Mouse (Mus musculus) hindbrain, postnatal 0 days (tissue): ENCODE measurements around the gene Syngr1. TPM values are rescaled to one million over a fixed set of nuclear protein-coding genes. Genes with fewer than 3 reads are reported as not detected.

Experiments
- ATAC-seq: fragments of 200-750 bp; cut with Nextera tagmentation; 2 replicates; pipeline ENCODE4 v1.8.0; 2017; ENCODE audit warnings: mild to moderate bottlenecking, moderate TSS enrichment, moderate library complexity
- DNase-seq: peaks from one replicate; pipeline ENCODE4 v3.0.0-alpha.2; 2015; ENCODE audit warnings: low spot score
- H3K27ac ChIP-seq: fragments of 300-500 bp; sonication (generic); 2 replicates; pipeline ENCODE4 v1.5.1; 2014; ENCODE audit warnings: mild to moderate bottlenecking
- H3K27me3 ChIP-seq: fragments of 300-500 bp; sonication (generic); 2 replicates; pipeline ENCODE4 v1.6.1; 2014; ENCODE audit warnings: low read length, mixed read lengths; ENCODE audit not compliant: insufficient read depth
- H3K36me3 ChIP-seq: fragments of 300-500 bp; sonication (generic); 2 replicates; pipeline ENCODE4 v1.6.1; 2014; ENCODE audit warnings: low read length, mixed read lengths; ENCODE audit not compliant: insufficient read depth
- H3K4me1 ChIP-seq: fragments of 300-500 bp; sonication (generic); 2 replicates; pipeline ENCODE4 v1.6.1; 2014; ENCODE audit warnings: antibody characterized with exemption, low read length, mixed read lengths; ENCODE audit not compliant: insufficient read depth
- H3K4me2 ChIP-seq: fragments of 300-500 bp; sonication (generic); 2 replicates; pipeline ENCODE4 v1.6.1; 2014; ENCODE audit warnings: low read depth, mild to moderate bottlenecking, low read length, moderate library complexity, mixed read lengths
- H3K4me3 ChIP-seq: fragments of 300-500 bp; sonication (generic); 2 replicates; pipeline ENCODE4 v1.5.1; 2014; ENCODE audit warnings: low read length
- H3K9ac ChIP-seq: fragments of 300-500 bp; sonication (generic); replicated peaks from 2 replicates; pipeline ENCODE4 v1.6.1; 2014; ENCODE audit warnings: mild to moderate bottlenecking, low read length, moderate library complexity, mixed read lengths
- H3K9me3 ChIP-seq: fragments of 300-500 bp; sonication (generic); 2 replicates; pipeline ENCODE4 v1.6.1; 2016; ENCODE audit warnings: low read length, mixed read lengths
- CTCF ChIP-seq: IDR thresholded peaks from 2 replicates; pipeline ENCODE4 v1.5.1; 2016; ENCODE audit warnings: antibody characterized with exemption, control low read depth, low read depth
- WGBS: fragments of 180-500 bp; shearing (Covaris S2); extraction: QIAGEN DNeasy Blood & Tissue Kit; methylation state at CpG from one replicate; pipeline ENCODE4 v1.1.7; 2014; 5-methylcytosine and 5-hydroxymethylcytosine counted together
- polyA plus RNA-seq: library from polyadenylated mRNA; unstranded; fragments of >200 nt; fragmentation: Nextera tagmentation; extraction: Ambion mirVana; gene quantifications from 2 replicates; pipeline ENCODE4 v1.2.1, GENCODE M21; 2015
- total RNA-seq: library from RNA; depleted of rRNA; stranded (reverse); fragments of >200 nt; gene quantifications from 2 replicates; pipeline ENCODE4 v1.2.3, GENCODE M21; 2014

The Syngr1 gene
- total and polyA plus RNA-seq, 2 experiments from 2014 or later = 78.6 to 155 TPM

GRCm38 (mm10) chr15:80080711-80081615 is 10.2 kb upstream of the Syngr1 start:
- Histone ChIP-seq H3K27ac (no peak overlapping the region), H3K4me1 (peaks cover 11% of the 10 kb centered on the region), H3K27me3 (no peaks in the 10 kb centered on the region), H3K9ac (peak overlapping the region; percentile 80; the same call in 1 of the 2 replicates), H3K9me3 (no peaks in the 10 kb centered on the region), H3K36me3 (peaks cover 41% of the 10 kb centered on the region), H3K4me3 (no peak overlapping the region), H3K4me2 (peak overlapping the region; percentile 80)
- WGBS = 66% methylated on average over 9 of the region's 9 CpGs
- ATAC-seq (no peak), DNase-seq (peak; percentile 87)
- peak; percentile 81 for TF ChIP-seq CTCF

DNA sequence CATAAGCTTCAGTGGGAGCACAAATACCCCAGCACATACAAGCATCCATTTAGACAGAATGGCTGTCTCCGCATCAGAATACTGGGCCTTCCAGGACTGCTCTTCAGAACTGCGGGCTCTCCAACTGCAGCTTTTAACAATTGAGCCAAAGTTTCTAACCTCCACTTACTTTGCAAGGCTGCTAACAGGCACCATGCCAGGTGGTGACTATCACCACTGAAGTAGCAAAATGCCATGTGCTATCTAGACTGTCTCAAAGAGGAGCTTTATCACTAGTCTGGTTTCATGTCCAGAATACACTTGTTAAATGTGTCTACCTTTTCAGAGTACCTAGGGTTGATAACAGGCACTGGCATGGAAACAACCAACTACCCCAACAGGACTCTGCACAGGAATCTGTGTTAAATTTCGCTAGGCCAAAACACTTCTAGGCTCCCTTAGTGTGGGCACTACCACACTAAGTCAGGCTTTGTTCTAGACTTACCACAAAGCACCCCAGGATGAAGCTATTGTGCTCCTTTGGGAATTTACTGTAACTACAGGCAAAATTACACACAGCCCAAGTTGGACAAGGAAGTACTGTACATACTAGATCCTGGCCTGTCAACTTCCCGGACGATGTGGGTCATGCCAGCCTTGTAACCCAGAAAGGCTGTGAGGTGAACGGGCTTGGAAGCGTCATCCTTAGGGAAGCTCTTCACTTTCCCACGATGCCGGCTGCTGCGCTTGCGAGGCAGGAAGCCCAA is 9.2 kb upstream of the Syngr1 start:
- no peak for TF ChIP-seq CTCF
- Histone ChIP-seq H3K4me2 (peak overlapping the region; percentile 80), H3K4me3 (peak overlapping the region; percentile 79), H3K36me3 (peaks cover 38% of the 10 kb centered on the region), H3K27me3 (no peaks in the 10 kb centered on the region), H3K4me1 (peaks cover 11% of the 10 kb centered on the region), H3K9ac (peak overlapping the region; percentile 80), H3K9me3 (no peaks in the 10 kb centered on the region), H3K27ac (no peak overlapping the region)
- DNase-seq = no peak
- 8% methylated on average over 11 of the region's 11 CpGs for WGBS
- no peak for ATAC-seq

GRCm38 (mm10) chr15:80082661-80083275 is 8.4 kb upstream of the Syngr1 start:
- no peak for TF ChIP-seq CTCF
- no peaks in the 10 kb centered on the region for H3K27me3 ChIP-seq
- peak overlapping the region; percentile 80 for H3K4me2 ChIP-seq
- H3K4me3 ChIP-seq = peak overlapping the region; percentile 79
- H3K27ac ChIP-seq = peak overlapping the region; percentile 98
- H3K9ac ChIP-seq = peak overlapping the region; percentile 80
- WGBS = 1% methylated on average over 21 of the region's 21 CpGs
- H3K4me1 ChIP-seq = peaks cover 11% of the 10 kb centered on the region
- peak; percentile 50 for ATAC-seq
- peaks cover 34% of the 10 kb centered on the region for H3K36me3 ChIP-seq
- peak; percentile 47 for DNase-seq
- H3K9me3 ChIP-seq = no peaks in the 10 kb centered on the region

GRCm38 (mm10) chr15:80083276-80083731 is 7.8 kb upstream of the Syngr1 start:
- DNase-seq = peak; percentile 100
- peak; percentile 56 for TF ChIP-seq CTCF
- Histone ChIP-seq H3K9me3 (no peaks in the 10 kb centered on the region), H3K36me3 (peaks cover 29% of the 10 kb centered on the region), H3K4me3 (peak overlapping the region; percentile 79), H3K27me3 (no peaks in the 10 kb centered on the region), H3K4me1 (peaks cover 11% of the 10 kb centered on the region), H3K27ac (peak overlapping the region; percentile 98), H3K9ac (peak overlapping the region; percentile 80), H3K4me2 (peak overlapping the region; percentile 80)
- WGBS = under 1% methylated on average over 30 of the region's 30 CpGs
- ATAC-seq = peak; percentile 96

DNA sequence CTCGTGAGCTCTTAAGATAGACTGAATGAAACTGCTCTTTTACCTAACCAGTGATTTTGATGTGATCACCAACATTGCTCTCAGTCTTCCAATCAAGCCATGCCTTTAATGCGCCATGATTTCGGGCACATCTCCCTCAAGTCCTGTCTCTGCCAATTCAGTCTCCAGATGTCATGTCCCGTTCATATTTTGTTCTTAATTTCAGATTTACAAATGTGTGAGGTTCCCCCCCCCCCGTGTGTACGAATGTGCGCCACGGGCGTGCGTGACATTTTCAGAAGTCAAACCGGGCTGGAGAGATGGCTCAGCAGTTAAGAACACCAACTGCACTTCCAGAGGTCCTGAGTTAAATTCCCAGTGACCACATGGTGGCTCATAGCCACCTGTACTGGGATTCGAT is 7.4 kb upstream of the Syngr1 start:
- no peaks in the 10 kb centered on the region for H3K9me3 ChIP-seq
- H3K27ac ChIP-seq = peak overlapping the region; percentile 98
- no peak for TF ChIP-seq CTCF
- ATAC-seq (peak; percentile 2), DNase-seq (peak; percentile 60)
- peak overlapping the region; percentile 79 for H3K4me3 ChIP-seq
- under 1% methylated on average over 12 of the region's 12 CpGs for WGBS
- peak overlapping the region; percentile 80 for H3K9ac ChIP-seq
- peaks cover 25% of the 10 kb centered on the region for H3K36me3 ChIP-seq
- no peaks in the 10 kb centered on the region for H3K27me3 ChIP-seq
- H3K4me2 ChIP-seq = peak overlapping the region; percentile 80
- H3K4me1 ChIP-seq = peaks cover 11% of the 10 kb centered on the region

DNA sequence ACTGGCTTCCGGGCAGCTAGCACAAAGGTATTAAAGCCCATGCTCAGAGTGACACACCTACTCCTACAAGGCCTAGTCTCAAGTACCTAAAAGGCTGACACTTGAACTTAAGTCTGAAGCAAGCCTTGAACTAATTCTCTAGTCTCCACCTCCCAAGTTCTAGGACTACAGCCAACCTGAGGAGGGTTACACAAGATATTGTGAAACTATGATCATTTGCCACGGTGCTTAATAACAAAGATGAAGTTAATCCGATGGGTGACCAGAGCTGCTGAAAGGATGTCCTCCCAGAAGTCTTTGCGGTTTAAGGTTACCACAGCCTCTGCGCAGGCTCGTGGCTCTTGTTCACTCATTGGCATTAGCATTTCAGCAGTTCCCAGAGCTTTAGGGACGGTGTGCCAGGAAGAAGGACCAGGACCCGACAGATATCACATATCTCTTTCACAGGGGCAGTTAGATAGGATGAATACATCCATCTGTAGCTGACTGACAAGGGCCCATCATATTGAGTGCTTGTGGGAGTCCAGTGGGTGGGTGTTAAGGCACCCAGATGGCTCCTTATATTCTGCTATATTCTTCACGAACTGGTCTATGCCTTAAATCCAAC is 3.6 kb upstream of the Syngr1 start:
- Histone ChIP-seq H3K9me3 (no peaks in the 10 kb centered on the region), H3K9ac (no peak overlapping the region), H3K36me3 (no peaks in the 10 kb centered on the region), H3K4me1 (no peaks in the 10 kb centered on the region), H3K4me2 (no peak overlapping the region), H3K27ac (no peak overlapping the region), H3K27me3 (no peaks in the 10 kb centered on the region), H3K4me3 (no peak overlapping the region)
- ATAC-seq (no peak), DNase-seq (no peak)
- no peak for TF ChIP-seq CTCF
- 83% methylated on average over 9 of the region's 9 CpGs for WGBS
